Comparison of ENCODE assay signal across 8 mouse cellular contexts in genomic region chr13:99344599-99345575, GRCm38 (mm10). TPM values are rescaled to one million over a fixed set of nuclear protein-coding genes. Genes with fewer than 3 reads are reported as not detected.
DNase-seq lines count a peak whose midpoint lies in the region; ATAC-seq lines count a peak whose summit lies in the region.

Gene Ptcd2 (minus strand): TSS chr13:99344705.
Gene Mrps27 (plus strand): TSS chr13:99344786.

- no peaks in the 10 kb centered on the region for H3K27me3 ChIP-seq in hindbrain, embryonic 12.5 days

- peaks cover 14% of the 10 kb centered on the region for H3K4me1 ChIP-seq in hindbrain, embryonic 12.5 days

- peaks cover 35% of the 10 kb centered on the region for H3K36me3 ChIP-seq in hindbrain, embryonic 12.5 days

- peak within 1 kb of the TSS; percentile 82 for H3K9ac ChIP-seq in hindbrain, embryonic 12.5 days

- WGBS in hindbrain, embryonic 12.5 days, result 4% methylated on average over 39 of the region's 39 CpGs

- H3K4me2 ChIP-seq in hindbrain, embryonic 12.5 days (replicated peaks), result peak within 1 kb of the TSS; percentile 85

- peak; percentile 95 for DNase-seq in NIH3T3 (ENCODE audit: low read depth)
- DNase-seq in cerebellum, postnatal 10 days, result peak; percentile 98 to 99
- DNase-seq in frontal cortex, postnatal 10 days (ENCODE audit: low spot score in 2 of 2), result peak; percentile 95 to 96
- DNase-seq in layer of hippocampus, postnatal 14 days (ENCODE audit: low spot score in 2 of 2), result peak; percentile 97 to 98
- DNase-seq in lung, postnatal 14 days, result peak; percentile 97
- peak; percentile 87 for DNase-seq in retina, adult 2 months (ENCODE audit: low read depth, low spot score)
- peak; percentile 98 for DNase-seq in thymus, postnatal 36 days

- H3K4me3 ChIP-seq in hindbrain, embryonic 12.5 days, result peak within 1 kb of the TSS; percentile 87

- peak; percentile 98 for ATAC-seq in hindbrain, embryonic 12.5 days (ENCODE audit: low FRiP score)

- no peaks in the 10 kb centered on the region for H3K9me3 ChIP-seq in hindbrain, embryonic 12.5 days (replicated peaks)

- H3K27ac ChIP-seq in hindbrain, embryonic 12.5 days, result peak within 1 kb of the TSS; percentile 88

RNA-seq across cellular contexts. Expression of gene Ptcd2, which starts in this region (rescaled TPM):
- 45.3 and 46.2 TPM in 2 replicates for polyA plus RNA-seq in hindbrain, embryonic 12.5 days (2016; fragmentation: Nextera tagmentation; extraction: Ambion mirVana)
- 10 to 100 TPM; 30.2 to 32.8 TPM for total RNA-seq in layer of hippocampus, postnatal 14 days (2021)

RNA-seq across cellular contexts. Expression of gene Mrps27, which starts in this region (rescaled TPM):
- 45.9 and 46.8 TPM in 2 replicates for polyA plus RNA-seq in hindbrain, embryonic 12.5 days (2016; fragmentation: Nextera tagmentation; extraction: Ambion mirVana)
- total RNA-seq in layer of hippocampus, postnatal 14 days (2021), result 10 to 100 TPM; 25.9 to 26.5 TPM

Comparison
In these comparisons a context has a peak if more than half of its experiments do, and no peak if none do; other contexts are left out.
1. Peak in every context shown above with its lines: DNase-seq, ATAC-seq, H3K4me3 ChIP-seq and H3K27ac ChIP-seq.